Mouse (Mus musculus) embryo, embryonic 9.5 days (tissue): ENCODE data around the gene Ltn1.

Source experiments
- DNase-seq: peaks from one replicate; pipeline ENCODE4 v3.0.0-alpha.2; 2017; ENCODE audit errors: extremely low spot score

Ltn1 gene

DNA sequence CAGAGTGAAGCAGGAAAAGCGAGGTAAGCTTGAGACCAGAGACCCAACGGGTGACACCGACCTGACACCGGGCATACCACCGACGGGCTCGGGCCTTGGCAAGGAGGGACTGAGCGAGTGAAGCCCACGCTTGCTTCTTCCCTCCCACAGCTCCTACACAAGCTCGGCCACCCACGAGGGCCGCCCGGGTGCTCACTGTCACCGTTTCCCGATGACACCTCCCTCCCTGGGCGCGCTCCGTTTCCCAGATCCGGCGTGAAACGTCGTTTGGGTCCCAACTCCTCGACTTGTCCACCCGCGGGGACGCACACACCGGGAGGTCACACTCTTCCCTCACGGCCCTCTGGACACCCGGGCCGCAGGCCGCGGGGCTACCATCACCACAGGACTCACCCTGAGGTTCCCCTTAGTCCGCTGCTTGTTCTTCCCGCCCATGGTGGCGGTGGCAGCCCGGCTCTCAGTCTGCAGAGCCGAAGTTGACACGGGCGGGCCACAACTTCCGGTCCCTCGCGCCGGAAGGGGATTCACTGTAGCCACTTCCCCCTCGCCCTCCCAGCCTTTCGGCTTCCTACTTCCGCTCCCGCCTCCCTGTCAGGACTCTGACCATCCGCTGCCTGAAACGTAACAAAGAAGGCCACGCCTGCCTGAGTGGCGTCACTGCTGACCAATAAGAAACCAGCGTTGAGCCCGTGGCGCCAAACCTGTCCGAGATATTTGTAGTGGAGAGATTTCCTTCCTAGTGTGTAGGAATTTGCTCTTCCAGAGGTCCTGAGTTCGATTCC lies at the start of gene Ltn1:
Gene Ltn1, minus strand, starts transcription at position 580 of the 782 bp plus-strand sequence.
- DNase-seq = peak; percentile 97

DNA sequence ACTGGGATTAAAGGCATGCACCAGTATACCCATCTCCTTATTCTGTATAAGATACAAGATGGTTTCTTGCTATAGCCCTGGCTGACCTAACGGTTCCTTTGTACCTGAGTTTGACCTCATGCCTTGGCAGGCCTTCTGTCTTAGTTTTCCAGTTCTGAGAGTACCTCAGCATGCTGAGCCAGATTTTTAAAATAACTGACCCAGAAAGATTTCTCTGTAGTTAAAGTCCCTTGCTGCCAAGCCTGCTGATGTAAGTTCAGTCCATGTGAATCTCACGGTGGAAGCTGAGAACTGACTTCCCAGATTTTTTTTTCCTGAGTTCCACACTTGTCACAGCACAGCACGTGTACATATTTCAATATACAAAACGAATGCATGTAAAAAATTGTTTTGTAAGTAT lies 38.2 kb upstream of the Ltn1 start:
- DNase-seq = no peak

DNA sequence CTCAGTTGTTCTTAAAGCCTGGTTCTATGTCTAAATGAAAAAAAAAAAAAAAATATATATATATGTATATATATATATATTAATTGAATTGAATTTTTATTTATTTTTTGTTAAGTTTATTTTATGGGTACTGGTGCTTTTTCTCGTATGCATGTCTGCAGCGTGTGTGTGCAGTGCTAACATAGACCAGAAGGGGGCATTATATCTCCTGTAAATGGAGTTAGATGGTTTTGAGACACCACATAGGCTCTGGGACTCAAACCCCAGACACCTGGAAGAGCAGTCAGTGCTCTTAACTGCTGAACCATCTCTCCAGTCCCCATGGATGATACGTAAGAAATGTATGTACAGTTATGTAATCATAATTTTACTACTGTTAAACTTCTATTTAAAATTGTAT lies 26.3 kb upstream of the Ltn1 start:
- DNase-seq = no peak

- DNase-seq = no peak
These were observed 22.8 kb upstream of the Ltn1 start for GRCm38 (mm10) chr16:87455180-87455611.

DNA sequence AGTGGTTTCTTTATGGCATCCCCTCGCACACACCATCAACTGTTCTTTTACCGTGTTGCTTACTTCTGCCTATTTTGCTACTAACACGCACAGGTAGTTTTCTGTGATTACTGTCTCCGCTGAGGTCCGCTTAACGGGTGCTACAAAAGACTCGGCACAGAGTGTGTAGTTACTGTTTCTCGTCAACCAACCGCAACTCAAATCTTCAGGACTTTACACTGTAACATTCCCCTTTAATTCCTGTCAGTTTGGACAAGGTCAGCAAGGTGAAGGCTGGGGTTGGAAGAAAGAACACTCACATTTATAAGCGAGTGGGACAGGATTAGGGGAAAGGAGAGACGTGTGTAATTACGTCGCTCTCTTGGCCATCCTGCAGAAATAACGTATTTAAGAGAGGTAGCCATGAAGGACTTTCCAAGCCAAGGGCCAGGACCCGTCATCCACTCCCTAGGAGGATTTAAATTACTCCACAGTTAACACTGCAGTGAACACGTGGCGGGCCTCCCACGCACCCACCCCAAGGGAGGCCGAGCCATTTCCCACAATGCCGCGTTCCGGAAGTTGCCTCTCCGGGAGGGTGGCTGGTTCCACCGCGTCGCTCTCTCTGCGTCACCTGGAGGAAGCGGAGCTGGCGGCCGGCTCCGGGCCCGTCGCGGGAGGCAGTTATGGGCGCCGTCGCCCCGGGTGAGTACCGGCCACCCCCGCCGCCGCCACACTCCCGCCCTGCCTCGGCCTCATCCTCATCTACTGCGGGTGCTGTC lies 22.2 kb upstream of the Ltn1 start, which contains the start of gene Usp16:
Gene Usp16, plus strand, starts transcription at position 285 of the 761 bp plus-strand sequence.
- peak; percentile 88 for DNase-seq

- DNase-seq = no peak
These were observed 20.8 kb upstream of the Ltn1 start for GRCm38 (mm10) chr16:87453226-87453625.

DNA sequence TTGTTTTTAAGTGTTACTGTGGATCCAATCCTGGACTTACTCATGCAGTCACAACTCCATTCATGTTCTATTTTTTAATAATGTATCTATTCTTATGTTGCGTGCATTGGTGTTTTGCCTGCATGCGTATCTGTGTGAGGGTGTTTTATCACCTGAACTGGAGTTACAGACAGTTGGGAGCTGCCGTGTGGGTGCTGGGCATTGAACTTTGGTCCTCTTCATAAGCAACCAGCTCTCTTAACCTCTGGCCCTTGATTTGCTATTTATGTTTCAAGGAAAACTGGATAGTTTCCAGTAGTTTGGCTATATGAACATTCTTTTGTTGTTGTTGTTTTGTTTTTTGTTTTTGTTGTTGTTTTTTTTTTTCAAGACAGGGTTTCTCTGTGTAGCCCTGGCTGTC lies 13.1 kb upstream of the Ltn1 start:
- no peak for DNase-seq

DNA sequence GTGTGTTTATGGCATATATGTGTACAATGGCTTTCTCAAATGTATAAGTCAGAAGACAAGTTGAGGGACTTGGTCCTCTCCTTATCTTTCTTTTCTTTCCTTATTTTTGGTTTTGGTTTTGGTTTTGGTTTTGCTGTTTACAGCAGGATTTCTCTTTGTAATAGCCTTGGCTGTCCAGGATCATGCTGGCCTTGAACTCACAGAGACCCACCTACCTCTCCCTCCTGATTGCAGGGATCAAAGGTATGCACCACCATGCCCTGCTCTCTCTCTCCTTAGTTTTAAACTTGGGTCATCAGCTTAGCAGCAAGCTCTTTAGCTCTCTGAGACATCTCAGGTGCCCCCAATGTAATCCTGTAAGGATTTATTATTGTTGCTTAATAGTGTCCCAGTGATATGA lies 12.7 kb upstream of the Ltn1 start:
- DNase-seq = no peak

DNA sequence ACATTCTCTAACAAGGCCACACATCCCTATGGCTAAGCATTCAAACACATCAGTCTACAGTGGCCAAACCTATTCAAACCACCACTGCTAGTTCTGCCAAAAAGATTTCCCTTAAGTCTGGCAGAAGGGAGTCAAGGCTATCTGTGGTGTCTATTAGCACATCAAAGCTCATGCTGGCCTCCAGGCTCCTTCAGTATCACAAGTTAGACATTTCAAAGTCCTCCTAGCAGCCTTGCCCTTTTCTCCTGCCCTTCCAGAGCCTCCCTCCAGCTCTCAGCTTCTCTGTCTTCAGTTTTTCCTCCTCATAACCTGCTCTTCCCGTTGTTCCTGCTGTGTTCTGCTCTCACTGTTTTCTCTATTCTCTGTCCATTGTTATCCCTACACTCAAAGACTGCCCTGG lies 11.7 kb upstream of the Ltn1 start:
- no peak for DNase-seq

GRCm38 (mm10) chr16:87443245-87443644 lies 10.8 kb upstream of the Ltn1 start:
- DNase-seq = no peak

- no peak for DNase-seq
These were observed 9.9 kb upstream of the Ltn1 start for GRCm38 (mm10) chr16:87442291-87442690.

DNA sequence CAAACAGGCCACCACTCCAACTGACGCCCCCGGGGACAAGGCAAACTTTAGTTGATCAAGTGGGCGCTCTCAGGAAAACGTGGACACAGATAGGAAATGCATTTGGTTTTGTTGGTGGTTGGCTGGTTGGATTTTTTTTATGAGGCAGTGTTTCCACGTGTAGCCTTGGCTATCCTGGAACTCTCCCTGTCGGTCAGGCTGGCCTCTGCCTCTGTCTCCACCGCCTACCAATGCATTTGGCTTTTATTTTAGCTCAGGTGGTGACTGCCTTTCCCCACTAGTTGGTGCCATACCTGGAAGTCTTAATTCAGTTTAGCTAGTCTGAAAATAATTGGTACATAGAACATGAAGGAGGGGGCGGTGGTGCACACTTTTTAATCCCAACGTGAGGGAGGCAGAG lies 8.7 kb upstream of the Ltn1 start:
- DNase-seq = no peak

DNA sequence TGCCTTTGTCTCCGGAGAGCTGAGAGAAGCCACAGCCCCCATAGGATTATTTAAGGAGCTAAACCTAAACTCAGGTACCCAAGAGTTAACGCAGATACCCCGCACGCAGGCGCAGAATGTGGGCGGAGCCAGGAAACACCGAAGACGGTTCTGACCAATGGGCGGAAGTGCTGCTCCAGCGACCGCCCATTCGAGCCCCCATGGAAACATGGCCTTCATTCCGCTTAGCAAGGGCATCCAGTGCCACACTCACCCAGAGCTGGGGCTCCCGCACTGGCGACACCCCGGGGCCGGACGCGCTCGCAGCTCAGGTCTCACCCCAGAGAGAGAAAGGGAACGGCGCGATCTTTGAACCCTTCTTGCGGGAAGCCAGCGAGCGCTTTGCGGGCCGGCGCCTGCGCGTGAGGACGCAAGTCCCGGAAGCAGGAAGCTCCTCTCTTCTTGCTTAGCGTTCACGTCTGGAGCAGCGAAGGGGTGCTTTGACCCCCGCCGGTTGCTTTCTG lies 7.8 kb upstream of the Ltn1 start, which contains the start of gene Rwdd2b:
Gene Rwdd2b, minus strand, starts transcription at position 390 of the 503 bp plus-strand sequence.
- peak; percentile 91 for DNase-seq

DNA sequence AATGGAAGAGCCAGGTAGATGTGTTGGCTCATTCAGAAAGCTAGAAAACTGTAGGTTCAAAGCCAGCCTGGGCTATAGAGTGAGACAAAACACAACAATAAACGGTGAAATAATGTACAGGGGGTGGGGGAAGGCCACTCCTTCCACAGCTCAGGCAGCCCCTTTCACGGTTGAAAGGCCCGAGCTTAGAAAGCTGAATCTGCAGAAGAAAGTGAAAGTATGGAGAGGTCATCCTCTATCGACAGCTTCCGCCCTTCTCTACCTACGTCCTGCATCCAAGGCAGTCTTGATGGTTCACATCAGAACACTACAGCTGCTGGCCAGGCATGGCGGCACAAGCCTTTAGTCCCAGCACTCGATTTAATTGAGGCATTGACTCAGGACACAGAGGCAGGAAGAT lies 6.3 kb upstream of the Ltn1 start:
- no peak for DNase-seq

GRCm38 (mm10) chr16:87437096-87437495 lies 4.7 kb upstream of the Ltn1 start:
- no peak for DNase-seq

GRCm38 (mm10) chr16:87435411-87436205 lies 3.2 kb upstream of the Ltn1 start:
- DNase-seq = no peak

GRCm38 (mm10) chr16:87434946-87435345 lies 2.5 kb upstream of the Ltn1 start:
- no peak for DNase-seq

GRCm38 (mm10) chr16:87434266-87434665 lies 1.9 kb upstream of the Ltn1 start:
- DNase-seq = no peak

DNA sequence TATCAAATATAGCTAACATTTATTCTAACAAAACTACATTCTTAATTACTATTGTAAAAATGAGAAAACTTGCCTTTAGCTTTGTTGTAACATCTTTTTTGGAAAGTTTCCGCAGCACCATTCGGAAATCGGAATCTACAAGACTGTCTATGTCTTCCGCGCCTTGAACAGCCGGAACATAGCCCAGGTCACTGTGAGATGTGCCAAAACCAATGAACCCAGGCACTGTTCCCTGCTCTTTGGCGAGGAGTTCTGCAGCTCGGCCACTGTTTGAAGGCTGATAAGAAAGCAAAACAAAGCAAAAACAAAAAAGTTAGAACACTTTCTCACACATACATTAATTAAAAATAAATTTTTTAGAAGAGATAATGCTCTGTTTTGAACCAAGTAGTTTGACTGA lies 4.9 kb downstream of the Ltn1 start:
- DNase-seq = no peak

DNA sequence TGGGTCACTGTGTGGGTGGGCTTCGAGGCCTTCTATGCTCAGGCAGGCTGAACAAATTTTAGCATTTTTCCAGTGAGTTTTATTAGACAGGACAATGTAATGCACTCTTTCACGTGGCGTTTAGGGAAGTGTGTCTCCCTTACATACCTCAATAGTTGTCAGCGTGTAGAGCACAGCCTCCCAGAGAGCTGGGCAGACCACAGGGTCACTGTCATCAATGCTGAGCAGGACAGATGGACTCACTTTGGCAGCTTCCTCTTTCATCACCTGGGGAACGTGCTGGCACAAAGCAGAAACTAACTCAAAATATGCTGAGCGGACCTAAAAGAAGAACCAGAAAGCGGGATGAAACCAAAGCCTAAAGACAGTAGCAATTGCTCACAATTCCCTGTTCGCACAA lies 11.8 kb downstream of the Ltn1 start:
- no peak for DNase-seq

GRCm38 (mm10) chr16:87405001-87405400 lies 27.4 kb downstream of the Ltn1 start:
- no peak for DNase-seq
